Mouse (Mus musculus): ENCODE measurements around the gene Il1r1. TPM values are rescaled to one million over a fixed set of nuclear protein-coding genes. Genes with fewer than 3 reads are reported as not detected.

The Il1r1 gene
- polyA plus RNA-seq, 1 experiment from 2014 or later: 0.56 TPM

- Histone ChIP-seq H3K27ac (no peak overlapping the region), H3K4me3 (no peak overlapping the region), H3K36me3 (replicated peaks) (no peaks in the 10 kb centered on the region), H3K9me3 (no peaks in the 10 kb centered on the region), H3K4me1 (peaks cover 11% of the 10 kb centered on the region), H3K27me3 (ENCODE audit: poor library complexity, severe bottlenecking) (peaks cover 35% of the 10 kb centered on the region)
- 92% methylated on average over 8 of the region's 8 CpGs for WGBS
- no peak for DNase-seq (ENCODE audit: extremely low spot score, low spot score)
Measured at GRCm38 (mm10) chr1:40263679-40264078, 38.8 kb downstream of the Il1r1 start.

GRCm38 (mm10) chr1:40265301-40265835 is 40.5 kb downstream of the Il1r1 start:
- no peaks in the 10 kb centered on the region for H3K9me3 ChIP-seq
- WGBS: 83% methylated on average over 6 of the region's 6 CpGs

GRCm38 (mm10) chr1:40266431-40267260 is 41.8 kb downstream of the Il1r1 start:
- H3K27me3 ChIP-seq (ENCODE audit: poor library complexity, severe bottlenecking): peaks cover 35% of the 10 kb centered on the region
- peak overlapping the region; percentile 81 for H3K27ac ChIP-seq
- WGBS: 5% methylated on average over 36 of the region's 36 CpGs
- peak overlapping the region; percentile 60 for H3K4me3 ChIP-seq
- no peaks in the 10 kb centered on the region for H3K36me3 ChIP-seq (replicated peaks)
- H3K4me1 ChIP-seq: peaks cover 11% of the 10 kb centered on the region
- no peaks in the 10 kb centered on the region for H3K9me3 ChIP-seq
- peak; percentile 51 for DNase-seq (ENCODE audit: extremely low spot score, low spot score)

More at GRCm38 (mm10) chr1:40265301-40265835, 40.5 kb downstream of the Il1r1 start:
- Histone ChIP-seq H3K4me1 (peaks cover 11% of the 10 kb centered on the region), H3K27me3 (ENCODE audit: poor library complexity, severe bottlenecking) (peaks cover 35% of the 10 kb centered on the region), H3K36me3 (replicated peaks) (no peaks in the 10 kb centered on the region), H3K27ac (no peak overlapping the region), H3K4me3 (no peak overlapping the region)
- DNase-seq (ENCODE audit: extremely low spot score, low spot score): no peak

GRCm38 (mm10) chr1:40267846-40268245 is 43.0 kb downstream of the Il1r1 start:
- WGBS: 92% methylated on average over 6 of the region's 6 CpGs
- Histone ChIP-seq H3K9me3 (no peaks in the 10 kb centered on the region), H3K36me3 (replicated peaks) (no peaks in the 10 kb centered on the region), H3K27ac (no peak overlapping the region), H3K4me3 (no peak overlapping the region), H3K4me1 (peaks cover 11% of the 10 kb centered on the region), H3K27me3 (ENCODE audit: poor library complexity, severe bottlenecking) (peaks cover 35% of the 10 kb centered on the region)
- no peak for DNase-seq (ENCODE audit: extremely low spot score, low spot score)

- Histone ChIP-seq H3K9me3 (no peaks in the 10 kb centered on the region), H3K4me3 (no peak overlapping the region), H3K27me3 (ENCODE audit: poor library complexity, severe bottlenecking) (peaks cover 35% of the 10 kb centered on the region), H3K36me3 (replicated peaks) (no peaks in the 10 kb centered on the region), H3K27ac (no peak overlapping the region), H3K4me1 (peaks cover 11% of the 10 kb centered on the region)
- WGBS: 86% methylated on average over 6 of the region's 6 CpGs
- no peak for DNase-seq (ENCODE audit: extremely low spot score, low spot score)
Measured at GRCm38 (mm10) chr1:40268536-40268935, 43.7 kb downstream of the Il1r1 start.

- peaks cover 11% of the 10 kb centered on the region for H3K4me1 ChIP-seq
- H3K4me3 ChIP-seq: no peak overlapping the region
- no peak for DNase-seq (ENCODE audit: extremely low spot score, low spot score)
- whole genome bisulfite sequencing: 92% methylated on average over 12 of the region's 12 CpGs
- no peaks in the 10 kb centered on the region for H3K36me3 ChIP-seq (replicated peaks)
- no peaks in the 10 kb centered on the region for H3K9me3 ChIP-seq
- H3K27me3 ChIP-seq (ENCODE audit: poor library complexity, severe bottlenecking): peaks cover 30% of the 10 kb centered on the region
- no peak overlapping the region for H3K27ac ChIP-seq
Measured at GRCm38 (mm10) chr1:40270415-40270814, 45.5 kb downstream of the Il1r1 start.

GRCm38 (mm10) chr1:40271052-40271451 is 46.2 kb downstream of the Il1r1 start:
- peaks cover 24% of the 10 kb centered on the region for H3K27me3 ChIP-seq (ENCODE audit: poor library complexity, severe bottlenecking)
- no peak overlapping the region for H3K4me3 ChIP-seq
- no peak for DNase-seq (ENCODE audit: extremely low spot score, low spot score)
- no peak overlapping the region for H3K27ac ChIP-seq
- H3K4me1 ChIP-seq: peaks cover 9% of the 10 kb centered on the region
- H3K9me3 ChIP-seq: no peaks in the 10 kb centered on the region
- no peaks in the 10 kb centered on the region for H3K36me3 ChIP-seq (replicated peaks)
- WGBS: 90% methylated on average over 4 of the region's 4 CpGs

GRCm38 (mm10) chr1:40271486-40272055 is 46.7 kb downstream of the Il1r1 start:
- WGBS: 92% methylated on average over 10 of the region's 10 CpGs
- H3K27ac ChIP-seq: no peak overlapping the region
- no peak overlapping the region for H3K4me3 ChIP-seq
- H3K36me3 ChIP-seq (replicated peaks): no peaks in the 10 kb centered on the region
- H3K27me3 ChIP-seq (ENCODE audit: poor library complexity, severe bottlenecking): peaks cover 19% of the 10 kb centered on the region
- H3K4me1 ChIP-seq: peaks cover 4% of the 10 kb centered on the region
- H3K9me3 ChIP-seq: no peaks in the 10 kb centered on the region
- no peak for DNase-seq (ENCODE audit: extremely low spot score, low spot score)

- DNase-seq (ENCODE audit: extremely low spot score, low spot score): no peak
- WGBS: 86% methylated on average over 3 of the region's 3 CpGs
- peaks cover 15% of the 10 kb centered on the region for H3K27me3 ChIP-seq (ENCODE audit: poor library complexity, severe bottlenecking)
- H3K4me1 ChIP-seq: no peaks in the 10 kb centered on the region
- H3K36me3 ChIP-seq (replicated peaks): no peaks in the 10 kb centered on the region
- no peaks in the 10 kb centered on the region for H3K9me3 ChIP-seq
- H3K4me3 ChIP-seq: no peak overlapping the region
- no peak overlapping the region for H3K27ac ChIP-seq
Measured at GRCm38 (mm10) chr1:40272204-40272603, 47.3 kb downstream of the Il1r1 start.

GRCm38 (mm10) chr1:40273491-40273890 is 48.6 kb downstream of the Il1r1 start:
- WGBS: 88% methylated on average over 1 of the region's 1 CpGs
- H3K4me3 ChIP-seq: no peak overlapping the region
- no peak for DNase-seq (ENCODE audit: extremely low spot score, low spot score)

GRCm38 (mm10) chr1:40275285-40276013 is 50.6 kb downstream of the Il1r1 start:
- 85% methylated on average over 10 of the region's 10 CpGs for WGBS

More at GRCm38 (mm10) chr1:40273491-40273890, 48.6 kb downstream of the Il1r1 start:
- no peaks in the 10 kb centered on the region for H3K36me3 ChIP-seq (replicated peaks)
- no peaks in the 10 kb centered on the region for H3K4me1 ChIP-seq
- peaks cover 2% of the 10 kb centered on the region; the same call in 1 of the 2 replicates for H3K27me3 ChIP-seq (ENCODE audit: poor library complexity, severe bottlenecking)
- H3K9me3 ChIP-seq: no peaks in the 10 kb centered on the region
- no peak overlapping the region for H3K27ac ChIP-seq

GRCm38 (mm10) chr1:40277944-40278343 is 53.1 kb downstream of the Il1r1 start:
- H3K36me3 ChIP-seq (replicated peaks): no peaks in the 10 kb centered on the region
- H3K27me3 ChIP-seq (ENCODE audit: poor library complexity, severe bottlenecking): no peaks in the 10 kb centered on the region
- DNase-seq (ENCODE audit: extremely low spot score, low spot score): no peak
- no peak overlapping the region for H3K4me3 ChIP-seq
- H3K4me1 ChIP-seq: no peaks in the 10 kb centered on the region
- no peak overlapping the region for H3K27ac ChIP-seq
- WGBS: 95% methylated on average over 4 of the region's 4 CpGs
- H3K9me3 ChIP-seq: no peaks in the 10 kb centered on the region

More at GRCm38 (mm10) chr1:40275285-40276013, 50.6 kb downstream of the Il1r1 start:
- Histone ChIP-seq H3K9me3 (no peaks in the 10 kb centered on the region), H3K27ac (no peak overlapping the region), H3K27me3 (ENCODE audit: poor library complexity, severe bottlenecking) (no peaks in the 10 kb centered on the region), H3K4me1 (no peaks in the 10 kb centered on the region), H3K4me3 (no peak overlapping the region), H3K36me3 (replicated peaks) (no peaks in the 10 kb centered on the region)
- no peak for DNase-seq (ENCODE audit: extremely low spot score, low spot score)

Measured in forebrain, embryonic 10.5 days (tissue).